Mouse (Mus musculus): ENCODE results near the gene Apela. TPM values are rescaled to one million over a fixed set of nuclear protein-coding genes. Genes with fewer than 3 reads are reported as not detected.
"Not testable (repeated sequence)": the region's sequence is repeated elsewhere in the genome, so short reads cannot be mapped to it uniquely, and the experiment has no call there.

Gene Apela
- polyA plus RNA-seq, 1 experiment from 2014 or later, result 4.4 TPM

GRCm38 (mm10) chr8:65030735-65031485, 6.2 kb downstream of the Apela start:
- Histone ChIP-seq H3K4me1 (ENCODE audit: control insufficient read depth, insufficient read depth, low read length) (peaks cover 3% of the 10 kb centered on the region; the same call in 1 of the 2 replicates), H3K27ac (ENCODE audit: low read length) (no peak overlapping the region), H3K9ac (ENCODE audit: low read depth, low read length) (no peak overlapping the region), H3K36me3 (ENCODE audit: control insufficient read depth, insufficient read depth, low read length) (no peaks in the 10 kb centered on the region), H3K4me2 (ENCODE audit: low read depth, low read length) (no peak overlapping the region), H3K27me3 (replicated peaks; ENCODE audit: control insufficient read depth, insufficient read depth, low read length) (no peaks in the 10 kb centered on the region), H3K4me3 (ENCODE audit: low read length) (no peak overlapping the region), H3K9me3 (ENCODE audit: control insufficient read depth, low read length) (no peaks in the 10 kb centered on the region)
- ATAC-seq, result no peak
- WGBS, result 73% methylated on average over 4 of the region's 4 CpGs

DNA sequence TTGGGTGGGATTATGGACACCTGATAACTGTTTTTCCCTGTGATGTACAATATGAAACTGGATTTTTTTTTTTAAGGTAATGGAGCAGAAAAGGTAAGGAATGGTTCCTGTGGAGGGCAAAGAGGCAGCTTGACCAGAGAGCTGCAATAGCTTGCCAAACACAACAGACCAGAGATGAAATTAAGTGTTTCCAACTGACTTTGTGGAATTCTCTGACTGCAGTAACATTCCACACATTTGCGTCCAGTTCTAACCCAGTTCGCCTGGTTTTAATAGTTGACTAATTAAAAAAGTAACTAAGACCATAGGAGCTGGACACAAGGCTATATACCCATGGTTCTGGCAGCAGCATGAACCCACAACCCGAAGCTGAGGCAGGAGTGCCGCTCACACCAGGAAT, 7.4 kb downstream of the Apela start:
- no peak overlapping the region for H3K9ac ChIP-seq (ENCODE audit: low read depth, low read length)
- 0 out of 2 replicates have a peak, but pooled peaks cover 3% of the 10 kb centered on the region for H3K4me1 ChIP-seq (ENCODE audit: control insufficient read depth, insufficient read depth, low read length)
- H3K4me3 ChIP-seq (ENCODE audit: low read length), result no peak overlapping the region
- 77% methylated on average over 4 of the region's 4 CpGs for WGBS
- no peaks in the 10 kb centered on the region for H3K36me3 ChIP-seq (ENCODE audit: control insufficient read depth, insufficient read depth, low read length)
- H3K4me2 ChIP-seq (ENCODE audit: low read depth, low read length), result no peak overlapping the region
- no peak for ATAC-seq
- no peak overlapping the region for H3K27ac ChIP-seq (ENCODE audit: low read length)
- H3K27me3 ChIP-seq (replicated peaks; ENCODE audit: control insufficient read depth, insufficient read depth, low read length), result no peaks in the 10 kb centered on the region
- H3K9me3 ChIP-seq (ENCODE audit: control insufficient read depth, low read length), result no peaks in the 10 kb centered on the region

DNA sequence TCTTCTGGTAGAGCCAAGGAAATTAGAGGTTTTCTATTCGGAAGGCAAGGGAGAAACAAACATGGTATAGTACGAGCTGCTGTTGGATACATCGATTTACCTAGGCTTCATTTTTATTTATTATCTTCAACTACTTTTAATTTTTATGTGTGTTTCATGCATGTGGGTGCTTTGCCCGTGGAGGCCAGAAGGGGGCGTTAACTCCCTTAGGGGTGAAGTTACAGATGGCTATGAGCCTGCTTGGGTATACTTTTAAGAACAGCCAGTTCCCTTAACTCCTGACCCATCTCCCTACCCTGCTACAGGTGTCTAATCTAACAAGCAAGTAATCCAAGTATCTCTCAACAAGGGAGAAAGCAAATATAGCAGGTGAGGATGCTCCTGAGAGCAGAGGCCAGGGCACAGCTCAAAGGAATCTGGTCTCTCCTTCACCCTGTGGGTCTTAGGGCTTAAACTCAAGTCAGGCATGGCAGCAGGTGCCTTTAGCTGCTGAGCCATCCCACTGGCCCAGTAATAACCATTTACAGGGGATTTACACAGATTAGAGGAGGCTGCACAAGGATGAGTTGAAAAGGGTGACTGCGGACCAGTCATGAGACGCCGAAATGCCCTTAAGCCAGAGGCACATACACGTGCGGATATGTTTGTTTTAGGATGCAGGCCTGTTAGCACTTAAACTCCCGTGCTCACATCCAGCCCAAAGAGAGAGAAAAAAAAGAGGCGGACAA, 8.0 kb downstream of the Apela start:
- Histone ChIP-seq H3K36me3 (ENCODE audit: control insufficient read depth, insufficient read depth, low read length) (no peaks in the 10 kb centered on the region), H3K27me3 (replicated peaks; ENCODE audit: control insufficient read depth, insufficient read depth, low read length) (no peaks in the 10 kb centered on the region), H3K9me3 (ENCODE audit: control insufficient read depth, low read length) (no peaks in the 10 kb centered on the region), H3K27ac (ENCODE audit: low read length) (no peak overlapping the region), H3K9ac (ENCODE audit: low read depth, low read length) (no peak overlapping the region), H3K4me1 (ENCODE audit: control insufficient read depth, insufficient read depth, low read length) (0 out of 2 replicates have a peak, but pooled peaks cover 3% of the 10 kb centered on the region), H3K4me2 (ENCODE audit: low read depth, low read length) (no peak overlapping the region), H3K4me3 (ENCODE audit: low read length) (no peak overlapping the region)
- WGBS, result 79% methylated on average over 12 of the region's 12 CpGs
- ATAC-seq, result no peak

DNA sequence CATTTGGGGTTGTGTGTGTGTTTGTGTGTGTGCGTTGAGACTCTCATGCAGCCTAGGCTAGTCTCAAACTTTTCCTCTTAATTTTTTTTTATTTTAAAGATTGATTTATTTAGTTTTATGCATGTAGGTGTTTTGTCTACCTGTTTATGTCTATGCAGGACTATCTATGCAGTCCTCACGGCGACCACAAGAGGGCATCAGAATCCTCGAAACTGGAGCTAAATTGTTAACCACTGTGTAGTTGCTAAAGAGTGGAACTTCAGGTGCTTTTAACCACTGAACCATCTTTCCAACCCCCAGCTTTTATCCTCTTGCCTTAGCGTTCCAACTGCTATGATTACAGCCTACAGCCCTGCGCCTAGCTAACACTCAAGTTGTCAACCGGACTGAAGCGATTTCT, 14.7 kb downstream of the Apela start:
- WGBS, result 46% methylated on average over 8 of the region's 8 CpGs
- H3K9me3 ChIP-seq (ENCODE audit: control insufficient read depth, low read length), result no peaks in the 10 kb centered on the region
- ATAC-seq, result peak; percentile 55; the same call in 1 of the 2 replicates
- no peaks in the 10 kb centered on the region for H3K4me1 ChIP-seq (ENCODE audit: control insufficient read depth, insufficient read depth, low read length)
- H3K27me3 ChIP-seq (replicated peaks; ENCODE audit: control insufficient read depth, insufficient read depth, low read length), result no peaks in the 10 kb centered on the region
- no peak overlapping the region for H3K4me2 ChIP-seq (ENCODE audit: low read depth, low read length)
- no peaks in the 10 kb centered on the region for H3K36me3 ChIP-seq (ENCODE audit: control insufficient read depth, insufficient read depth, low read length)
- no peak overlapping the region for H3K27ac ChIP-seq (ENCODE audit: low read length)
- no peak overlapping the region for H3K9ac ChIP-seq (ENCODE audit: low read depth, low read length)
- H3K4me3 ChIP-seq (ENCODE audit: low read length), result no peak overlapping the region

DNA sequence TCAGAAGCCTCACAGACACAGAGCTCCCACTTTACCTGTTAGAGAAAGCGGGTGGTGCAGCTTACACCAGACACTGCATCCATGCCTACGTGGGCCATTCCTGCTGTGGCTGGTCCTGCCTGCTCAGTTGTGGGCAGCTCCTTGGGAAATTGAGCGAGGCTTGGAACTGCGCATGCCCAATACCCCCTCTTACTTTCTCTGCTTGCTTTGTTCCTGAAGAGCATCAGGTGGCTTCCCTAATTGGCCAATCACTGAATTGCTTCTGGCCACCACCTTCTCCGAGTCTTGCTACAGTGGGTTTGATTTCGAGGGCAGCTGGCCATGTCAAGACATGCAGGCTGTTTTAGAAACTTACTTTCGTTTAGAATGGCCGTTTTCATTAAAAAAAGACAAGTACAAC, 18.7 kb downstream of the Apela start, which contains the start of the genes Trim61 and Trim60:
Gene Trim61, minus strand, starts transcription at position 101 of the 400 bp plus-strand sequence.
Gene Trim60, minus strand, starts transcription at position 162 of the 400 bp plus-strand sequence.
- Histone ChIP-seq H3K27ac (ENCODE audit: low read length) (no peak within 1 kb of the TSS), H3K4me3 (ENCODE audit: low read length) (no peak within 1 kb of the TSS), H3K27me3 (replicated peaks; ENCODE audit: control insufficient read depth, insufficient read depth, low read length) (no peaks in the 10 kb centered on the region), H3K4me1 (ENCODE audit: control insufficient read depth, insufficient read depth, low read length) (no peaks in the 10 kb centered on the region), H3K36me3 (ENCODE audit: control insufficient read depth, insufficient read depth, low read length) (no peaks in the 10 kb centered on the region), H3K9ac (ENCODE audit: low read depth, low read length) (no peak within 1 kb of the TSS), H3K4me2 (ENCODE audit: low read depth, low read length) (no peak within 1 kb of the TSS), H3K9me3 (ENCODE audit: control insufficient read depth, low read length) (no peaks in the 10 kb centered on the region)
- WGBS, result 87% methylated on average over 8 of the region's 8 CpGs
- ATAC-seq, result no peak

- WGBS, result 82% methylated on average over 6 of the region's 6 CpGs
- H3K9ac ChIP-seq (ENCODE audit: low read depth, low read length); H3K36me3 ChIP-seq (ENCODE audit: control insufficient read depth, insufficient read depth, low read length); H3K9me3 ChIP-seq (ENCODE audit: control insufficient read depth, low read length); ATAC-seq; H3K4me2 ChIP-seq (ENCODE audit: low read depth, low read length); H3K27me3 ChIP-seq (replicated peaks; ENCODE audit: control insufficient read depth, insufficient read depth, low read length); H3K4me1 ChIP-seq (ENCODE audit: control insufficient read depth, insufficient read depth, low read length); H3K4me3 ChIP-seq (ENCODE audit: low read length); H3K27ac ChIP-seq (ENCODE audit: low read length): not testable (repeated sequence)
Measured at GRCm38 (mm10) chr8:65007616-65008015, 29.5 kb downstream of the Apela start.

DNA sequence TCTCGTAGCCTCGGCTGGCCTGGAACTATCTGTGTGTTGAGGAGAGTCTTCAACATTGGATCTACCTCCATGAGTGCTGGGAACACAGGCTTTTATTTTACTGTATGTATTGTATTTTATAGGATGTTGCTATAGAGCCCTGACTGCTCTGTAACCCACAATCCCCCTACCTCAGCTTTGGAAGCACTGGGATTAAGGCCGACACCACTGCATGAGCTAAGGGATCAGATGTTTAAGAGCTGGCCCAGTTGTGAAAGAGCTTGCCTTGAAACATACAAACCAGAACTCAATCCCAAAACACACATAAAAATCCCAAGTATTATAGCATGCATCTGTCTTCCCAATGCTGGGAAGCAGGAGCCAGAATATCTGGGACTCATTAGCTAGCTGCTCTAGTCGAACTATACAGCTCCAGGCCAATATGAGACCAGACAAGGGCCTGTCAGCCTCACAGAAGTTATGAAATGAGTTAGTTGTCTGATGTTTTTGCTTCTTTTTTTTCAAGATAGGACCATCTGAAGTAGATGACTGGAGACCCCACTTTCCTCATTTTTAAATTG, 38.2 kb downstream of the Apela start:
- Histone ChIP-seq H3K4me2 (ENCODE audit: low read depth, low read length) (no peak overlapping the region), H3K4me3 (ENCODE audit: low read length) (no peak overlapping the region), H3K9ac (ENCODE audit: low read depth, low read length) (no peak overlapping the region), H3K9me3 (ENCODE audit: control insufficient read depth, low read length) (no peaks in the 10 kb centered on the region), H3K27me3 (replicated peaks; ENCODE audit: control insufficient read depth, insufficient read depth, low read length) (no peaks in the 10 kb centered on the region), H3K27ac (ENCODE audit: low read length) (no peak overlapping the region), H3K4me1 (ENCODE audit: control insufficient read depth, insufficient read depth, low read length) (no peaks in the 10 kb centered on the region), H3K36me3 (ENCODE audit: control insufficient read depth, insufficient read depth, low read length) (no peaks in the 10 kb centered on the region)
- 85% methylated on average over 4 of the region's 4 CpGs for WGBS
- ATAC-seq, result no peak

DNA sequence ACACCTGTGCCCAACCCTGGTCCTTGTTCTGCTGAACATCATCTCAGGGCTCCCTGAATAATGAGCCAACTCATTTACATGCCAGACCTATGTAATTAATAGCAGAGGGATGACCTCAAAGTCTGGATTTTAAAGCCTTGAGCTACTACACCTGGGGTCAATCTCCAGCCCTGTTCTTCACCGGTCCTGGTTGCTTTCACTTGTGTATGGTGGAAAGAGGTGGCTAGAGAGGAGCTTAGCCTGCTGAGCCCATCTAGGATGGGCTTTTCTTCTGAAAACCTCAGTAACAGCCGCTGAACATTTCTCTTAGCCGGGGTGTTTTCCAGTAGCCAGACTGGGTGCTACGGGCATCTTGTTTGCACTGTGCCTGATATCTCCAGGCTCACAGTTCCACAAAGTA, 49.4 kb downstream of the Apela start, which contains the start of gene Trim75:
Gene Trim75, minus strand, starts transcription at position 101 of the 400 bp plus-strand sequence.
- ATAC-seq, result no peak
- H3K36me3 ChIP-seq (ENCODE audit: control insufficient read depth, insufficient read depth, low read length), result no peaks in the 10 kb centered on the region
- H3K4me1 ChIP-seq (ENCODE audit: control insufficient read depth, insufficient read depth, low read length), result no peaks in the 10 kb centered on the region
- 91% methylated on average over 4 of the region's 4 CpGs for WGBS
- no peak within 1 kb of the TSS for H3K9ac ChIP-seq (ENCODE audit: low read depth, low read length)
- no peak within 1 kb of the TSS for H3K27ac ChIP-seq (ENCODE audit: low read length)
- H3K9me3 ChIP-seq (ENCODE audit: control insufficient read depth, low read length), result no peaks in the 10 kb centered on the region
- no peak within 1 kb of the TSS for H3K4me3 ChIP-seq (ENCODE audit: low read length)
- H3K27me3 ChIP-seq (replicated peaks; ENCODE audit: control insufficient read depth, insufficient read depth, low read length), result no peaks in the 10 kb centered on the region
- no peak within 1 kb of the TSS for H3K4me2 ChIP-seq (ENCODE audit: low read depth, low read length)

GRCm38 (mm10) chr8:64983150-64983897, 53.8 kb downstream of the Apela start:
- no peak overlapping the region for H3K9ac ChIP-seq (ENCODE audit: low read depth, low read length)
- H3K9me3 ChIP-seq (ENCODE audit: control insufficient read depth, low read length), result no peaks in the 10 kb centered on the region
- no peak overlapping the region for H3K4me3 ChIP-seq (ENCODE audit: low read length)
- H3K27ac ChIP-seq (ENCODE audit: low read length), result no peak overlapping the region
- no peaks in the 10 kb centered on the region for H3K27me3 ChIP-seq (replicated peaks; ENCODE audit: control insufficient read depth, insufficient read depth, low read length)
- no peaks in the 10 kb centered on the region for H3K4me1 ChIP-seq (ENCODE audit: control insufficient read depth, insufficient read depth, low read length)
- no peak for ATAC-seq
- no peak overlapping the region for H3K4me2 ChIP-seq (ENCODE audit: low read depth, low read length)
- WGBS, result 73% methylated on average over 20 of the region's 20 CpGs
- no peaks in the 10 kb centered on the region for H3K36me3 ChIP-seq (ENCODE audit: control insufficient read depth, insufficient read depth, low read length)

All from intestine, embryonic 16.5 days (tissue).